Mouse (Mus musculus) hindbrain, embryonic 16.5 days (tissue): ENCODE results near the gene Phactr3. TPM values are rescaled to one million over a fixed set of nuclear protein-coding genes. Genes with fewer than 3 reads are reported as not detected.
A peak's percentile ranks its signal among the peaks of the same experiment; 100 is the strongest.

ENCODE experiments used
- ATAC-seq: fragments of 200-750 bp; cut with Nextera tagmentation; 2 replicates; pipeline ENCODE4 v1.8.0; 2017; ENCODE audit warnings: moderate TSS enrichment, moderate library complexity
- H3K27ac ChIP-seq: fragments of 300-500 bp; sonication (generic); 2 replicates; pipeline ENCODE4 v1.5.1; 2014; ENCODE audit warnings: low read depth, mild to moderate bottlenecking, control low read depth, low read length, moderate library complexity
- H3K27me3 ChIP-seq: fragments of 300-500 bp; sonication (generic); replicated peaks from 2 replicates; pipeline ENCODE4 v1.6.1; 2014; ENCODE audit warnings: low read length; ENCODE audit not compliant: control insufficient read depth, insufficient read depth
- H3K36me3 ChIP-seq: fragments of 300-500 bp; sonication (generic); 2 replicates; pipeline ENCODE4 v1.6.1; 2014; ENCODE audit warnings: mild to moderate bottlenecking, low read length, moderate library complexity, mixed read lengths; ENCODE audit not compliant: control insufficient read depth, insufficient read depth
- H3K4me1 ChIP-seq: fragments of 300-500 bp; sonication (generic); 2 replicates; pipeline ENCODE4 v1.6.1; 2014; ENCODE audit warnings: low read depth, low read length; ENCODE audit not compliant: control insufficient read depth, insufficient read depth
- H3K4me2 ChIP-seq: fragments of 300-500 bp; sonication (generic); 2 replicates; pipeline ENCODE4 v1.6.1; 2014; ENCODE audit warnings: mild to moderate bottlenecking, low read length, control low read depth, moderate library complexity
- H3K4me3 ChIP-seq: fragments of 300-500 bp; sonication (generic); 2 replicates; pipeline ENCODE4 v1.5.1; 2014; ENCODE audit warnings: mild to moderate bottlenecking, low read length, control low read depth, moderate library complexity
- H3K9ac ChIP-seq: fragments of 300-500 bp; sonication (generic); 2 replicates; pipeline ENCODE4 v1.6.1; 2014; ENCODE audit warnings: low read depth, mild to moderate bottlenecking, control low read depth, low read length, moderate library complexity
- H3K9me3 ChIP-seq: fragments of 300-500 bp; sonication (generic); 2 replicates; pipeline ENCODE4 v1.6.1; 2014; ENCODE audit warnings: mild to moderate bottlenecking, low read length, moderate library complexity; ENCODE audit not compliant: control insufficient read depth
- WGBS: fragments of 180-500 bp; shearing (Covaris S2); extraction: QIAGEN DNeasy Blood & Tissue Kit; methylation state at CpG from one replicate; pipeline ENCODE4 v1.1.7; 2014; 5-methylcytosine and 5-hydroxymethylcytosine counted together
- polyA plus RNA-seq: library from polyadenylated mRNA; unstranded; fragments of >200 nt; fragmentation: Nextera tagmentation; extraction: Ambion mirVana; gene quantifications from 2 replicates; pipeline ENCODE4 v1.2.1, GENCODE M21; 2015

Gene Phactr3
- polyA plus RNA-seq, 1 experiment from 2014 or later, result 69.1 TPM

DNA sequence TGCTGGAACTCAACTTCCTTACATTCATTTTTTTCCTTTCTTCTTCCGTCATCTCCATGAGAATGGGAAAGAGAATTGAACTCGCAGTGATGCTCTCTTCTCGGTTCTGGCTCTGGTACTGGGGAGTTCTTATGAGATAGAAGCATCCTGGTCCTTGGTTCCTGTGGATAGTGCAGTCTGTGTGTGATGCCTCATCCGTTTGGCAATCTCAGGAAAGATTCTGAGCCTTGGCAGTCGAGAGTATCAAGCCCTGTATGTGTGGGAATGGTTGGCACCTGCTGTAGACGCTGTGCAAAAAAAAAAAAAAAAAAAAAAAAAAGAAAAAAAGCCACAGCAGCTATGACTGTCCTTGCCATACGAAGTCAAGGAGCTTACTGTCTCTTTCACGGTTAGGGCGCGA lies 47.2 kb downstream of the Phactr3 start:
- no peak overlapping the region for H3K27ac ChIP-seq
- WGBS, result 73% methylated on average over 10 of the region's 10 CpGs

GRCm38 (mm10) chr2:178169983-178170382 lies 51.2 kb downstream of the Phactr3 start:
- Histone ChIP-seq H3K4me1 (peaks cover 16% of the 10 kb centered on the region), H3K9ac (no peak overlapping the region), H3K27me3 (no peaks in the 10 kb centered on the region), H3K4me2 (no peak overlapping the region), H3K27ac (no peak overlapping the region), H3K4me3 (no peak overlapping the region), H3K9me3 (no peaks in the 10 kb centered on the region), H3K36me3 (no peaks in the 10 kb centered on the region)
- no peak for ATAC-seq
- 23% methylated on average over 8 of the region's 8 CpGs for WGBS

More for the DNA sequence above, 47.2 kb downstream of the Phactr3 start:
- Histone ChIP-seq H3K4me2 (no peak overlapping the region), H3K36me3 (no peaks in the 10 kb centered on the region), H3K4me3 (no peak overlapping the region), H3K9ac (no peak overlapping the region), H3K9me3 (no peaks in the 10 kb centered on the region), H3K4me1 (peaks cover 7% of the 10 kb centered on the region; the same call in 1 of the 2 replicates), H3K27me3 (no peaks in the 10 kb centered on the region)
- ATAC-seq, result no peak

GRCm38 (mm10) chr2:178173951-178174350 lies 55.2 kb downstream of the Phactr3 start:
- Histone ChIP-seq H3K4me1 (peaks cover 23% of the 10 kb centered on the region), H3K36me3 (no peaks in the 10 kb centered on the region), H3K27me3 (no peaks in the 10 kb centered on the region), H3K27ac (no peak overlapping the region), H3K9ac (no peak overlapping the region), H3K4me2 (no peak overlapping the region), H3K4me3 (no peak overlapping the region), H3K9me3 (no peaks in the 10 kb centered on the region)
- WGBS, result 55% methylated on average over 2 of the region's 2 CpGs
- ATAC-seq, result no peak

GRCm38 (mm10) chr2:178175286-178175931 lies 56.6 kb downstream of the Phactr3 start:
- Histone ChIP-seq H3K4me2 (peak overlapping the region; percentile 44), H3K4me1 (peaks cover 16% of the 10 kb centered on the region), H3K4me3 (peak overlapping the region; percentile 15), H3K27me3 (no peaks in the 10 kb centered on the region), H3K27ac (peak overlapping the region; percentile 61), H3K9me3 (no peaks in the 10 kb centered on the region), H3K36me3 (no peaks in the 10 kb centered on the region), H3K9ac (peak overlapping the region; percentile 14)
- WGBS, result 27% methylated on average over 16 of the region's 16 CpGs
- ATAC-seq, result peak; percentile 91

GRCm38 (mm10) chr2:178184251-178184650 lies 65.5 kb downstream of the Phactr3 start:
- H3K36me3 ChIP-seq, result no peaks in the 10 kb centered on the region
- WGBS, result 80% methylated on average over 5 of the region's 5 CpGs
- H3K27me3 ChIP-seq, result no peaks in the 10 kb centered on the region
- H3K4me2 ChIP-seq, result no peak overlapping the region
- H3K27ac ChIP-seq, result no peak overlapping the region
- H3K9me3 ChIP-seq, result no peaks in the 10 kb centered on the region
- no peak overlapping the region for H3K4me3 ChIP-seq
- ATAC-seq, result 0 out of 2 replicates have a peak, but pooled peaks have one; percentile 28
- peaks cover 5% of the 10 kb centered on the region for H3K4me1 ChIP-seq
- H3K9ac ChIP-seq, result no peak overlapping the region

DNA sequence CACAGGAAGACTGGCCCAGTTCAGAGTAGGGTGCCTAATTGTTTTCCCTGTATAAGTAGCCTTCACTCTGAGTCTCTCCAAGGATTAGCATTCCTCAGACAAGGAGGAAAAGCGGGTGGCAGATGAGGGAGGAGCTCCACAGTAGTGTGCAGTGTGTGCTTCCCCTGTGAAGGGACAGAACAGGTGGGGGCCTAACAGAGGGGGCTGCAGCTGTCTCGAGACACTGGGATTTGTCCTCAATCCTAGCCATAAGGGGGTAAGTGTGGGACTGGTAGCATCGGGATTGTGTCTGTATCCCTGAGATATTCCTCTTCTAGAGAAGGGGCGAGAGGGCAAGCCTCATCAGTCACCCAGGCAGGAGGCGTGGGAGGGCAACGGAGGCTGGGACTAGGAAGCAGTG lies 66.1 kb downstream of the Phactr3 start:
- no peak overlapping the region for H3K27ac ChIP-seq
- no peak overlapping the region for H3K9ac ChIP-seq
- no peak overlapping the region for H3K4me3 ChIP-seq
- peaks cover 5% of the 10 kb centered on the region for H3K4me1 ChIP-seq
- no peaks in the 10 kb centered on the region for H3K36me3 ChIP-seq
- ATAC-seq, result peak; percentile 12; the same call in 1 of the 2 replicates
- no peak overlapping the region for H3K4me2 ChIP-seq
- no peaks in the 10 kb centered on the region for H3K9me3 ChIP-seq
- WGBS, result 50% methylated on average over 6 of the region's 6 CpGs
- no peaks in the 10 kb centered on the region for H3K27me3 ChIP-seq

DNA sequence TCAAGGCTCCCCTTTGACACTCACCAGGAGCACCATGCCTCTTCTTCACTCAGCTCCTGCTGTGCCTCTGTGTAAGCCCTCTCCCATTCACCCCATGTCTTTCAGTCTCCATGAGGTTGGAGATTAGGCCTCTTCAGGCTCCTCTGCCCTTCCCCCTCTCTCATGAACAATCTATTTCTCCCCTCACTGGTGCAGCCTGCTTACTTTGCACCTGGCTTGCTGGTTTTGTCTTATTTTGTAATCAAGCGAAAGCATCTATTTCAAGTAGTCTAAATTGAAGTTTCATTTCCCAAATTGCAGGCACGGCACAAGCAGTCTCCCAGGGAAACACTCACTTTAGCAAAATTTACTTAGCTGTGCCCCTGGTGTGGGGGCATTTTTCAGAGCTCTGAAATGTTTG lies 70.2 kb downstream of the Phactr3 start:
- no peak for ATAC-seq
- no peak overlapping the region for H3K4me3 ChIP-seq
- no peak overlapping the region for H3K9ac ChIP-seq
- H3K9me3 ChIP-seq, result no peaks in the 10 kb centered on the region
- WGBS, result 54% methylated on average over 2 of the region's 2 CpGs
- peak overlapping the region; percentile 67 for H3K27ac ChIP-seq
- no peak overlapping the region for H3K4me2 ChIP-seq
- H3K36me3 ChIP-seq, result no peaks in the 10 kb centered on the region
- no peaks in the 10 kb centered on the region for H3K27me3 ChIP-seq
- peaks cover 19% of the 10 kb centered on the region for H3K4me1 ChIP-seq

DNA sequence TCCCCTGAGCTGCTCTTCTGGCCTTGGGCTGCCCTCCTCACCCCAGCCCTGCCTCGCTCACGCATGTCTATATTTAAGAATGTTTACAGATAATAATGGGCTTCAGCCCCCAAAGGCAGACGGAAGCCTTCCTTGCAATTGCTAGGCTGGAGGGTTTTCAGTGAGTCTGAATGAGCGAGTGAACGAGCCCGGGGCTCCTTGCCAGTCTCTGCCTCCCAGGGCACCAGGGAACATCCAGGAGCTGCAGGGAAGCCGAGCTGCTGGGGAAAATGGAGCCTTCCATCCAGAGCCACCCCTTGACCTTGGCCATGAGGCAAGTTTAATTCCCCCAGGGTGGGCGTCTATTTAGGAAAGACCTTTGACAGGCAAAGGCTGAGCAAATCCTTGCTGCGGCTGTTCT lies 74.1 kb downstream of the Phactr3 start:
- Histone ChIP-seq H3K4me1 (peaks cover 25% of the 10 kb centered on the region), H3K36me3 (no peaks in the 10 kb centered on the region), H3K9me3 (no peaks in the 10 kb centered on the region), H3K27ac (peak overlapping the region; percentile 1), H3K4me3 (no peak overlapping the region), H3K9ac (no peak overlapping the region), H3K4me2 (no peak overlapping the region), H3K27me3 (no peaks in the 10 kb centered on the region)
- no peak for ATAC-seq
- 37% methylated on average over 9 of the region's 9 CpGs for WGBS

DNA sequence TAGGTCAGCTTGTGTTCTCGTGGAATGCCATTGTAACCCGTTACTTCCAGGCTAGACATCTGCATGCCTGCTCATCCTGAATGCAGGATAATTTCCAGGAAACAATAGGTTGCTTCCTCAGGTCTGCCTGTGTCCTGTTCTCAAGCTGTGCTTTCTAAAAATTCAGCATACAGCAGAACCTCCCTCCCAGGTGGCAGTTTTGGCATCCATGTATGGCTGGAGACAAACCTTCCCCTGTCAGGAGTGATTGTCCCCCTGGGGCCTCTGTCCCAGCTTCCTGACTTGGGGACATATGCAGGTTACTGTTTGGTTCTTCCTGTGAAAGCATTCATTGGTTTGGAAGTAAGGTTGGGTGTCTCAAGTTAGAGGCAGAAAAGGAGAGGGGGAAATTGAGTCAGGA lies 74.7 kb downstream of the Phactr3 start:
- Histone ChIP-seq H3K9ac (no peak overlapping the region), H3K27me3 (no peaks in the 10 kb centered on the region), H3K4me2 (no peak overlapping the region), H3K4me3 (no peak overlapping the region), H3K4me1 (peaks cover 25% of the 10 kb centered on the region), H3K36me3 (no peaks in the 10 kb centered on the region), H3K9me3 (no peaks in the 10 kb centered on the region), H3K27ac (peak overlapping the region; percentile 1; the same call in 1 of the 2 replicates)
- 36% methylated on average over 2 of the region's 2 CpGs for WGBS
- ATAC-seq, result no peak
